In the genomic region with DNA sequence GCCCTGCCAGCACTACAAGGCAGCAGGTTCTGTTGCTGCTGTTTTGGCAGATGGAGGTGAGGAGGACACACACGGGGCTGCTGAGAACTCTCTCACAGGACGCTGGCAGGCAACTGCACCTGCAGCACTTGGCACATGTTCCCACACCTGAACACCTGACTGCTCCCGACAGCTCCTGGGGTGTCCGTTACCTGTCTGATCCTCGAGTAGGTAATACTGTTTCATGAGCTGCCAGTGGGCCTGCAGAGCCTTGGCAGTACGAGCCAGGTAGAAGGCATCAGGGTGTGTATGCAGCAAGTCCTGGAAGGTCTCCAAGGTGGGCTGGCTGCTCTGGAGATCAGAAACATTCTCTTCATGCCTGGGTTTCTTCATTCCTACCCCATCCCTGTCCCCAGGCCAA, we compare ENCODE assay signal across 17 mouse cellular contexts. TPM values are rescaled to one million over a fixed set of nuclear protein-coding genes. Genes with fewer than 3 reads are reported as not detected.
DNase-seq lines count a peak whose midpoint lies in the region; ATAC-seq and TF ChIP-seq lines count a peak whose summit lies in the region.
"Not testable (repeated sequence)": the region's sequence is repeated elsewhere in the genome, so short reads cannot be mapped to it uniquely, and the experiment has no call there.
"Had no signal": no experiment of that assay in that cellular context is flagged by ENCODE, and none has a peak within 500 bp of the region (broad histone marks: within the 10 kb centered on the region; RNA-seq: fewer than 3 reads in every experiment).

No protein-coding gene starts in this region.

- TF ChIP-seq CTCF in heart, postnatal 0 days (IDR thresholded peaks at IDR 0.05; ENCODE audit: low read depth); layer of hippocampus, adult 2 months (conservative IDR thresholded peaks at IDR 0.05); midbrain, postnatal 0 days (IDR thresholded peaks at IDR 0.05): not testable (repeated sequence)

- DNase-seq in cerebellum, adult 18-20 months, result peak; percentile 44 to 53
- peak; percentile 75 for DNase-seq in cerebellum, adult 9-11 months
- DNase-seq in cerebellum, postnatal 25 days, result peak; percentile 66 to 67
- DNase-seq in heart, adult 11 months, result peak; percentile 90
- not testable (repeated sequence) for DNase-seq in heart, postnatal 0 days (ENCODE audit: low spot score); layer of hippocampus, adult 2 months (ENCODE audit: low spot score in 2 of 2)
- peak; percentile 50 for DNase-seq in midbrain, postnatal 0 days (ENCODE audit: low spot score)

- H3K9me3 ChIP-seq in heart, postnatal 0 days (replicated peaks; ENCODE audit: control insufficient read depth, low read length); midbrain, postnatal 0 days (ENCODE audit: low read length): not testable (repeated sequence)

- not testable (repeated sequence) for ATAC-seq in heart, postnatal 0 days (ENCODE audit: insufficient read depth, low read depth); midbrain, postnatal 0 days (ENCODE audit: low FRiP score)

- H3K27ac ChIP-seq in heart, postnatal 0 days (ENCODE audit: low read depth), result peak overlapping the region; percentile 92
- peak overlapping the region; percentile 18; the same call in 1 of the 2 replicates for H3K27ac ChIP-seq in layer of hippocampus, adult 2 months
- H3K27ac ChIP-seq in midbrain, postnatal 0 days (ENCODE audit: low read depth, low read length), result not testable (repeated sequence)

- not testable (repeated sequence) for TF ChIP-seq EP300 in heart, postnatal 0 days (IDR thresholded peaks at IDR 0.05; ENCODE audit: low read depth)

- 71% methylated on average over 6 of the region's 6 CpGs for WGBS in heart, postnatal 0 days
- WGBS in midbrain, postnatal 0 days, result 91% methylated on average over 6 of the region's 6 CpGs

- H3K4me1 ChIP-seq in heart, postnatal 0 days (ENCODE audit: control insufficient read depth, insufficient read depth), result peaks cover 29% of the 10 kb centered on the region
- not testable (repeated sequence) for H3K4me1 ChIP-seq in midbrain, postnatal 0 days (ENCODE audit: insufficient read depth, low read length)

- H3K4me2 ChIP-seq in heart, postnatal 0 days (ENCODE audit: low read depth, low read length); midbrain, postnatal 0 days (ENCODE audit: low read depth, low read length, poor library complexity, severe bottlenecking): not testable (repeated sequence)

- H3K36me3 ChIP-seq in heart, postnatal 0 days (replicated peaks; ENCODE audit: control insufficient read depth, insufficient read depth, low read length), result peaks cover 63% of the 10 kb centered on the region
- H3K36me3 ChIP-seq in midbrain, postnatal 0 days (ENCODE audit: insufficient read depth, low read length), result peaks cover 42% of the 10 kb centered on the region

- not testable (repeated sequence) for H3K4me3 ChIP-seq in heart, postnatal 0 days (ENCODE audit: low read depth, low read length); layer of hippocampus, adult 2 months; midbrain, postnatal 0 days (ENCODE audit: low read depth, low read length)

- not testable (repeated sequence) for H3K27me3 ChIP-seq in heart, postnatal 0 days (ENCODE audit: control insufficient read depth, insufficient read depth, low read length); midbrain, postnatal 0 days (ENCODE audit: insufficient read depth, low read length)

- H3K9ac ChIP-seq in heart, postnatal 0 days (replicated peaks; ENCODE audit: low read depth, low read length); midbrain, postnatal 0 days (replicated peaks; ENCODE audit: low read length, poor library complexity, severe bottlenecking): not testable (repeated sequence)

RNA-seq across cellular contexts. Expression of gene Mcrs1, which starts 5.0 kb away (rescaled TPM):
- total RNA-seq in heart, postnatal 0 days (2014; rRNA removed; ENCODE audit: low replicate concordance), result 211 and 235 TPM in 2 replicates
- 128 and 141 TPM in 2 replicates for polyA plus RNA-seq in heart, postnatal 0 days (2015; fragmentation: Nextera tagmentation; extraction: Ambion mirVana)
- total RNA-seq in layer of hippocampus, adult 2 months (2021), result 10 to 100 TPM; 73.7 to 77.4 TPM
- total RNA-seq in midbrain, postnatal 0 days (2014; rRNA removed), result 223 and 225 TPM in 2 replicates
- 207 and 222 TPM in 2 replicates for polyA plus RNA-seq in midbrain, postnatal 0 days (2015; fragmentation: Nextera tagmentation; extraction: Ambion mirVana)

RNA-seq across cellular contexts. Expression of gene Kcnh3, which starts 22.1 kb away (rescaled TPM):
- total RNA-seq in heart, postnatal 0 days (2014; rRNA removed; ENCODE audit: low replicate concordance), result 0.19 and 2.0 TPM in 2 replicates
- polyA plus RNA-seq in heart, postnatal 0 days (2015; fragmentation: Nextera tagmentation; extraction: Ambion mirVana), result 0.07 and 0.08 TPM in 2 replicates
- 10 to 100 TPM; 83.5 to 90.4 TPM for total RNA-seq in layer of hippocampus, adult 2 months (2021)
- total RNA-seq in midbrain, postnatal 0 days (2014; rRNA removed), result 1.6 and 3.6 TPM in 2 replicates
- polyA plus RNA-seq in midbrain, postnatal 0 days (2015; fragmentation: Nextera tagmentation; extraction: Ambion mirVana), result 0.60 and 0.67 TPM in 2 replicates
- total RNA-seq: granulocyte monocyte progenitor cell, adult 5-6 weeks; hematopoietic stem cell, adult 5-6 weeks had no signal
- polyA plus RNA-seq: heart, embryonic 11.5 days had no signal

RNA-seq across cellular contexts. Expression of gene Prpf40b, which starts 48.2 kb away (rescaled TPM):
- 25.4 and 26.9 TPM in 2 replicates for total RNA-seq in heart, postnatal 0 days (2014; rRNA removed; ENCODE audit: low replicate concordance)
- polyA plus RNA-seq in heart, postnatal 0 days (2015; fragmentation: Nextera tagmentation; extraction: Ambion mirVana), result 27.4 and 29.3 TPM in 2 replicates
- 100 to 1,000 TPM; 114 to 119 TPM for total RNA-seq in layer of hippocampus, adult 2 months (2021)
- total RNA-seq in midbrain, postnatal 0 days (2014; rRNA removed), result 95.5 and 97.9 TPM in 2 replicates
- 99.6 and 107 TPM in 2 replicates for polyA plus RNA-seq in midbrain, postnatal 0 days (2015; fragmentation: Nextera tagmentation; extraction: Ambion mirVana)

RNA-seq across cellular contexts. Expression of gene Fam186b, which starts 49.0 kb away (rescaled TPM):
- not detected in 2 replicates for total RNA-seq in heart, postnatal 0 days (2014; rRNA removed; ENCODE audit: low replicate concordance)
- 0.07 and 0.22 TPM in 2 replicates for polyA plus RNA-seq in heart, postnatal 0 days (2015; fragmentation: Nextera tagmentation; extraction: Ambion mirVana)
- 1 to 10 TPM; 1.2 to 1.9 TPM for total RNA-seq in layer of hippocampus, adult 2 months (2021)
- 0.38 and 2.3 TPM in 2 replicates for total RNA-seq in midbrain, postnatal 0 days (2014; rRNA removed)
- polyA plus RNA-seq in midbrain, postnatal 0 days (2015; fragmentation: Nextera tagmentation; extraction: Ambion mirVana), result 1.4 and 1.6 TPM in 2 replicates
- total RNA-seq: gastrocnemius, postnatal 10 days; gastrocnemius, postnatal 36 days; granulocyte monocyte progenitor cell, adult 5-6 weeks; heart, postnatal 25 days; MEL had no signal
- polyA plus RNA-seq: C2C12; erythroblast, embryonic 14.5 days; heart, embryonic 14.5 days had no signal

Comparison
In these comparisons a context has a peak if more than half of its experiments do, and no peak if none do; other contexts are left out.
1. RNA of gene Kcnh3, which starts 22.1 kb away (total RNA-seq): 83.5 to 90.4 TPM in layer of hippocampus, adult 2 months; 1.6 to 3.6 TPM in midbrain, postnatal 0 days and 0.19 to 2.0 TPM in heart, postnatal 0 days; every median in the first group is over 10 times any median in the second.